Mouse (Mus musculus) 3134 (cell line): ENCODE measurements at regions not wholly inside any gene's neighbourhood (a gene's known extent, or its start where the extent isn't known, plus 50 kb on each side); places are given as distances from the start of the nearest gene placed in this dataset.
A peak's percentile ranks its signal among the peaks of the same experiment; 100 is the strongest.

Experiments
- DNase-seq: peaks from one replicate; pipeline ENCODE4 v3.0.0-alpha.2; 2011; ENCODE audit warnings: low spot score; ENCODE audit not compliant: insufficient read length; ENCODE audit errors: extremely low read depth

DNA sequence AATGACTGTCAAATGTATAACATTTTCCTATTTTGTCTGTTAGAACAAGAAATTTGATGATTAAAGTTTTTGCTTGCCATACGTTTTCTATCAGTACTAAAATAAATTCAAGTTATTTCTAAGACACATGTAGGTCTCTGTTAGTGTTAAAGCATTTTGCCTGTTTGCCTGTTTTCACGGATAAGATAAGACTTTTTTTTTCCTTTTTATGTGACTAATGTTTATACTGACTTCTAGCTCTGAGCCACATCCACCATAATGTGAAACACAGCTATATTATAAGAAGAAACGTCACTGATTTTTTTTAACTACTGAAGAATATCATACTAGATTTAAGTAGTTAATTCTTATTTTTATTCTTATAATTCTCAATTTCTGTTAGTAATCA, 1012.6 kb downstream of the Cdh8 start:
- no peak for DNase-seq

DNA sequence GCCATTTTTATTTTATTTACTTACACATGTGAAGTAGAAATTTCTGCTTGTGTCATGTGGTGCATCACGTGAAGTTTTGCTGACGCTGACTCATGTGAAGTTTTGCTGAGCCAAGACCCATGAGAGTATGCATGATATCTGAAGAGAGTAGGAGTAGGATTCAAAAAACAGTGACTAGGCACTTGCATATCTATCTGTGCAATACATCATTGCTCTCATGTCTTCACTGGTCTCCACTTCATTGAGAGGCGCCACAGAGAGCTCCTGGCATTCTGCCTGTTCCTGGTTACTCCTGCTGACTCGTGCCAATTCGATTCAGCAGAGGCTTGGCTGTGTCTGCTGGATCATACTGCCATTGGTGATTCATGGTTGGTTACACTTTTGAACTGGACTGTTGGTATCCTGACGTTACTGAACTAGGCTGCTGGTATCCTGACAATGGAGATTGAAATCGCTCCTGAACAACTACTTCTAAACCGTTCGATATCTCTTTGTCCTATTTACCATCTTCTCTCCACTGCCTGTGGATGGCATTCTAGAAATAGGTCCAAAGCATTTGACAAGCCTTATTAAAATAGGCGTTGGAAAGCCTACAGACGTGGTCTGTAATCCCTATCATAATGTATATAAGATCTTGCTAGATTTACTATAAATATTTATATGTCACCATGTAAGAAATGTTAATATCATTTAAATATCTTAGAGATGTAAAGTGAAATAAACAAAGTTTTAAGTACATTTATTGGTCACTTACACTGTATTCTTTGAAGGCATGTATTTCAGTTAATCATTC, 1013.2 kb downstream of the Cdh8 start:
- peak; percentile 1 for DNase-seq

DNA sequence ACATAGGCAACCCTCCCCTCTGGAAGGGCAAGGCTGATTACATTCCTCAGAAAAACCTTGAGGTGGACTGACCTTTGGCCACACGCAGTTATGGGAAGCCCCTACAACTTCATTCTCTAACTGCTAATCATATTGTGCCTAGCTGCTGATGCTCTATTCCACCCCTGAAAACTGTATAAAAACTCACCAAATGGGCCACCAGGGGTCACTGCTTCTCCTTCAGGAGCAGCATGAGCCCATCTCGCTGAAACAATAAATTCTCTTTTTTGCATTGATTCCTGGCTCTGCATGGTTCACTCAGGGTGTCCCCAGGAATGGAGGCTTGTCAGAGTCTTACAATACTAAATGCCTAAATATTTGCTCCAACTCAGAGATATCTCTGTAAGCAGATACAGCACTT, 1034.5 kb downstream of the Cdh8 start:
- no peak for DNase-seq

DNA sequence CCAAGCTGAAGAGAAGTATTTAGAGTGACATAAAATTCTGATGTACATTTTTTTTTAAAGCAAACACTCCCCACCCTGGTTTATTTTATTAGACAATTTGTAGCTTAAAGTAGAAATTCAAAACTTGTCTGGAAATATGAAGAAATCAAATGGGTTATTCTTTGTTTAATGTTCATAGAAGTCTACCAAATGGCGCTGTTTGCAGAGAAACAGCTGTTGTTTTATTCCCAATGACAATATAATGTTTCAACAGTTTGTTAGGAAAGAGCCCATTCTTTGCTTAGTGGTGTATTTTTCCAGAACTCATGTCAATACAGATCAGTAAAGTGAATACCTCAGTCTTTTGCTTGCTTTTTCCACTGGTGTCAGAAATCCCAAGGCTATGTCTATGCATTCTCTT, 1035.9 kb downstream of the Cdh8 start:
- DNase-seq = no peak

DNA sequence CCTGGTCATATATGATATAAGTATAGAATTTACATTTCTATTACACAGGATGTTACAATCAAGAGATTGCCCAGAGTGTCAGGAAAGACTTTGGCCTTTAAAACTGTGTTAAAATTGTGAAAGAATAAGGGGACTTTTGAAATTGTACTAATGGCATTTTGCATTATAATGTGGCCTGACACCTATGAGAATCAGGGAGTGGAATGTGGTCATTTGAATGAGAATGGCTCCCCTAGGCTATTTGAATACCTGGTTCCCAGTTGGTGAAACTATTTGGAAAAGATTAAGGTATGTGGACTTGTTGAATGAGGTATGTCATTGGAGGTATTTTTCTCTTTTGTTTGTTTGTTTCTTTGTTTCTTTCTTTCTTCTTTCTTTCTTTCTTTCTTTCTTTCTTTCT, 1038.5 kb downstream of the Cdh8 start:
- DNase-seq = no peak

DNA sequence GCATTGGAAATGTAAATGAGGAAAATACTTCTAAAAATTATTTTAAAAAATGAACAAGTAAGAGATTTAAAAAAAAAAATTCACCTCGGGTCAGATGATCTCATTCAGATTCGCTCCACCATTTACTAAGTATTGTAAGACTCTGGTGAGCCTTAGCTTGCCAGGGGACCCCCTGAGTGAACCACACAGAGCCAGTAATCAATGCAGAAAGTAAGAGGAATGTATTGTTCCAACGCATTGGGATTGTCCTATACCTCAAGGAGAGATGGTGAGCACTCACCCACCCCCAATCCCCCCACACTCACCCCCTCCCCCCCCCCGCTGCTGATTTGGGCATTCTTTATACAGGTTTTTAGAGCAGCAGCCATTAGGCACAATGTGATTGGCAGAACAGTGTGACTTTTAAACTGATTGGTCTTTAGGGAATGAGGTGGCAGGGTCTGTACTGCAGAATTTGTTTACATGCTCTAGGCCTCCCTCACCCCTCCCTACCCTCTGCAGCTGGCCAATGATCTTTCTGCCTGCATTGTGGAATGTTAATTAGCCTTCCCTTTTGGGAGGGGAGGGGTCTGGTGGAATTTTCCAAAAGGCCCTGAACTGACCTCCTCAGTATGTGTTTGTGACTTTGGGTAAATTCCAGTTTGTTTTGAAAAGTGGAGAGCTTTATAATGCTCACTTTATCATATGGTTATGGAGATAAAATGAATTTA, 1043.4 kb downstream of the Cdh8 start:
- DNase-seq = no peak

DNA sequence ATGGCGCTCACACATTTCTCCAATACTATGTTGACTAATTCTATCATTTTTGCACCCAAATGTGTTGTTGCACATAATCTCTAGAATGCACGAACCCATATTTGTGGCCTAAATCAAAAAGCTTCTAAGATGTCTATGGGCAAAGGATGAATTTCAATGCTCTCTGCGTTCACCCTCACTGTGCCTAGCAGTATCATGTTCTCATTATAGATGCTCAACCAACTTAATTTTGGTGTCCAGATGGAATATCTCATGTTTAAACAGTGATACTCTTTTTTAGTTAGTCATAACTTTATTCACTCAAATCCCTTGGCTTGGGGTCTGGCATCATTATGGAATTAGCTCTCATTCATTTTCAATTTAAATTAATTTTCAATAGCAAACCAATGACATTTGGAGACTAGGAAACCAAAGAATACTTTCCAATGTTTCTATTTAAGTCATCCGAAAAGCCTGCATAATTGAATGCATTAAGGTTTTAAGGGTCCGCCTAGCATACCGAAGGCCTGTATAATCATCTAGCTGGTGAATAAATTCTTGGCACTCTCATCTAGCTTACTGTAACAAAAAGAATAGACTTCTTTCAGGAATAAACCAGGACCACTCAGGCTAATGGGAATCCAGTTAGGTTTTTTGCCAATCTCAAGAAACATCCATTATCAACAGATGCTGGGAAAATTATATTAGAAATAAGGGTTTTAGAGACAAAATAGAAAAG, 1050.7 kb downstream of the Cdh8 start:
- DNase-seq = no peak

DNA sequence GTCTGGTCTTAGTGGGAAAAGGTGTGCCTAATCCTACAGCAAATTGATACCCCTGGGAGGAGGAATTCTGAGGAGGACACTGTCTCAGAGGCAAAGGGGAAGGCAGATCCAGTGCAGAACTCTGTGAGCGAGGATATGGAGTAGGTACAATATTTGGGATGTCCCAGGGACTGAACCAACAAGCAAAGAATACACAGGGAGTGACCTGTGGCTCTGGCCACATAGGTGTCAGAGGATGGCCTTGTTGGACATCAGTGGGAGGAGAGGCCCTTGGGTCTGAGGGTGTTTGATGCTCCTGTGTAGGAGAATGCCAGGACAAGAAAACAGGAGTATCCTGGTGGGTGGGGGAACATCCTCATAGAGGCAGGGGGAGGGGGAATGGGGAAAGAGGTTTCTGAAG, 1079.0 kb downstream of the Cdh8 start:
- no peak for DNase-seq

DNA sequence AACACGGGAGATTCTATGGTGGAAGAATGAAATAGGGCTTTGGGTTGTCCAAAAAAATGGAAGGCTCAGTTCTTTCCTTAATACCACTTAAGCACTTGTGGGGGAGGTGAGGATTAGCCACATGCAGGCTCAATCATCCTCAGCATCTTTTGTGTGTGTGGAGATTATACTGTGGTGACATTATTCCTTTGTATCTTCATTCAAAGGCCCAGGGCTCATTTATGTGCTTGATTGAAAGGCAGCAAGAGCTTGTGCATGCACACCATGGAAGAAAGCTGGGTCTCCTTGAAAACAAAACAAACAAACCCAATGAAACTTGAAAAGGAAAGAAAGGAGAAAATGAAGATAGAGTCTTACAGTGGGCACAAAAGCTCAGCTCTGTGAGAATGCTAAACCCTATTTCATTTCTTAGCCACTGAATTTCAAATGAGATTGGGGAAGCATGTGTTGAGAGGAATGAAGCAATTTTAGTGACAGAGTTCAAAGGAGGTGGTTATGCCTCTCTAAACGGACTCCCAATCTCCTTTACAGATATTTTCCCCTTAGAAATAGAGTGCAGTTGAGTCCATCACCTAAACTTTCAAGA, 1106.8 kb downstream of the Cdh8 start:
- DNase-seq = no peak

DNA sequence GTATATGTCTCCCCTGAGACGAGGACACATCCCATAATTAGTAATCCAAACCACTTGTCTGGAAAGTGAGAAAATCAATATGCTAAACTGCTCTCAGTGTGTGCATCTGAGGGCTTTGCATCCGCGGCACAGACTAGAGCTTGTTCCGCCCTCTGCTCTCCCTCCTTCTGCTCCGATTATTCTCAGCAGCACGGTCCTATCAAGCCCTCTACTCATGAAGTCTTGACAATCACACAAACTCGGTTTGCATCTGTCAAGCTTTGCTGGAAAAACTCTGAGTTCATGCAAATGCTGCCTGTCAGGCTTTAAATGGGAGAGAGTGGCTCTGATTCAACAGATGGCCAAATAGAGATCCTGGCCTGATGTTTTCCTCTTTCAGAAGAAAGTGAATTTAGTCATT, 1121.3 kb downstream of the Cdh8 start:
- DNase-seq = no peak

DNA sequence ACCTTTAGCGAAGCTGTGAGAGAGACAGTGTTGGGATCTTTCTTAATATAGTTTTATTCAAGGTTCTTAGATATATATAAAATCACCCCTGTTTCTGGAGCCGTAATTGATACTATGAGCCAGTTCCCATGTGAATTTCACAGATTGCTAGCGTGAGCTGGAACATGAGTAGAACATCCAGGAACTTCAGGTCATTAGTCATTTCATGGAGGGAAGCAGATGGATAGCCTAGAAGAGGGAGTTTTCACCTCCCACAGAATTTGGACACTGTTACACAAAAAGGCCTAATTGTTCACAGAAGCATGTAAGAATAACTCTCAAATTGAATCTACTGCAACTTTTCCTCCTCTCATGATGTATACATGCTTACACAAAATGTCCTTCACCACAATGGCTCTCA, 1156.0 kb downstream of the Cdh8 start:
- no peak for DNase-seq

DNA sequence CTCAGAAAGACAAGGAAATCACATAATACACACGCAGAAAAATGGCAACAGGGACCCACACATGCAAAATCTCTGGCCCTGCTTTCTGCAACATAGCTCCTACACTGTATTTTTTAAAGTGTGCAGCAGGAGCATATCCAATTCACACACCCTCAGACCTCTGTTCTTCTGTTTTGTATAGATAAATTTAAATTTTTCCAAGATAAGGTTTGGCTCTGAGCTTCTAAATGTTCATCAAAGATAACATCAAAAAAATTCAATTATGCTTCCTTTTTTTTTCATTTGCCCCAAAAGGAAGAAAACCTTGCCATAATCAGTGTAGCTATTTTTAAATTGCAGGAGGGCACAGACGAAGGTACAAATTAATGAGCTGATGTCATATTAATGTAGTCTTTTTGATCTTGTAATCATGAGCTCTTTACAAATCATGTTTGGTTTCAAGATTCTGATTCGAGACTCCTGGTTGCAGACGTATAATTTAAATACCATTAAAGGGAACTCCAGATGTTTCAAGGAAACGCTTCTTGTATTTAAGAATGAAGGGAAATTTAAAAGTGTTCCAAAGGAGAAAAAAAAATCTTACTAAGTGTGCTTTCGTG, 1172.8 kb downstream of the Cdh8 start:
- DNase-seq = no peak

DNA sequence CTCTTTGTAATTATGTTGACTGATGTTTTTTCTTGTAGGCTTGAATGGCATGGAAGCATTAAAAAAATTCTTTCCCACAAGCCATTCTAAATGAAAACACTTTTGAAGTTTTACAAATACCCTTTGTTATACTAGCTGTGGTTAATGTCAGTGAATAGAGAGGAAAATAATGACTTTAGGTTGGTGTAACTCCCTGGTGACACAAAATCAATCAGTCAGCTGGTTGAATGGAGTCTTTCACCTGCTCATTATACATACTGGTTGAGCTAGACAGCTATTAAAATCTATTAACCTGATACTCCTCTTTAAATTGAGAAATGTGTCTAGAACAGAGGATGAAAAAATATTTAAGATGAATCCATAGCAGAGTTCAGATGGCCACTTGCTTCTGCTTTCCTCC, 1202.3 kb downstream of the Cdh8 start:
- no peak for DNase-seq
